Mouse (Mus musculus): ENCODE measurements around the gene Rmi2.
"Not testable (repeated sequence)": the region's sequence is repeated elsewhere in the genome, so short reads cannot be mapped to it uniquely, and the experiment has no call there.

The Rmi2 gene

GRCm38 (mm10) chr16:10834911-10835587 is at the start of gene Rmi2:
Gene Rmi2 (plus strand): TSS chr16:10835059.
- ATAC-seq (ENCODE audit: low TSS enrichment): peak; percentile 97

- peak; percentile 73 for ATAC-seq (ENCODE audit: low TSS enrichment)
Observed at GRCm38 (mm10) chr16:10785371-10786231, 49.3 kb upstream of the Rmi2 start, which contains the start of gene Socs1. Gene Socs1 (minus strand): TSS chr16:10785536.

GRCm38 (mm10) chr16:10786288-10786687 is 48.6 kb upstream of the Rmi2 start:
- ATAC-seq (ENCODE audit: low TSS enrichment): peak; percentile 75

DNA sequence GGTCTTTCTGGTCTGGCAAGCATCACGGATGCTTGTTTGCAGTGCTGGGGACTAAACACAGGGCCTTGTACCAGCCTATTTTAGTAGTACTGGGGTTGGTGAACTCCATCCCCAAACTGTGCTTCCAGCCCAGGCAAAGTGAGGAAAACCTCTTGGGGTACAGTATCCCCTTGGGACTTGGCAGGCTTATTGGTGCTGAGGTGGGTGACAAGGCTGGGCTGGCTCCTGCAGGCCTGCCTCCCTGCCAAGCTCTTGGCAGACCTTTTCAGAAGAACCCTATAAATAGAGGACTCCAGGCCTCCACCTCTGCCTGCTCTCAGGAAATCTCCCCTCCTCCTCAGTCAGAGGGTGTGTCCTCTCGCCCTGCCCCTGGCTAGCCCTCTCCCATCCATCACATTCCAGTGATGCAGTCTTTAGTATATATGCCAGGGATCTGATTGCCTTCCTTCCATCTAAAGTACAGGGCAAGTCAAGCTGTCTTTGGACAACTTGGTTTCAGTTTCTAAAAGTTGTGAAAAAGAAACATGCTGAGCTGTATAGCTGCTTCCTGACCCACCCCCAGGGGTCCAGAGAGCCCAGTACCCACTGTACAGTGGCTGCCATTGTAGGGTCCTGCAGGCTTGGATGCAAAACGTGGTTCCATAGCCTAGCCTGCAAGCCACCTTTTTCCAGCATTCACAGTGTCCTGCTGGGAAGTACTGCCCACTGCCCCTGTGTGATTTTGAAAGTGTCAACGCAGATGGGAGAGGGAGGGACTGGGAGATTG is 47.9 kb upstream of the Rmi2 start:
- ATAC-seq (ENCODE audit: low TSS enrichment): no peak

GRCm38 (mm10) chr16:10787548-10788058 is 47.3 kb upstream of the Rmi2 start:
- ATAC-seq (ENCODE audit: low TSS enrichment): no peak

DNA sequence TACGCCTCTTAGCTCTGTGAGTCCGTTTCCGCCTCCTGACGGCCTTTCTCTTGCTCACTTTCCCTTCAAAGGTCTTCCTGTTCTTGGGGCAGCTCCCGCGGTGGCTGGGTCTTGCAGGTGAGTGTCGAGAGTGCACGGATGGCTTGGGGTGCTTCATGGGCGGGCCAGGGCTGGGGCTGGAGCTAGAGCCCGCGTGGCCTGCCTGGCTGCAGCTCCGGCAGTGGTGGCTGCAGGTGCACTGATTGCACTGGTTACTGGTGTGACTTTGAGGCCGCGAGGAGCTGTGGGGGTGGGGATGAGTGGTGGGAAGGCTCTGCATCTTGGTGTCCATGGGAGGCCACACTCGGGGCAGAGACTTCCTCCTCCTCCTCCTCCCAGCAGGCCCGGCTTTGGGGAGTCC is 46.6 kb upstream of the Rmi2 start, which contains the start of gene Tnp2:
Gene Tnp2 (minus strand): TSS at position 390 of the 400 bp plus-strand sequence.
- no peak for ATAC-seq (ENCODE audit: low TSS enrichment)

- ATAC-seq (ENCODE audit: low TSS enrichment): no peak
Observed at GRCm38 (mm10) chr16:10788866-10789265, 46.0 kb upstream of the Rmi2 start.

DNA sequence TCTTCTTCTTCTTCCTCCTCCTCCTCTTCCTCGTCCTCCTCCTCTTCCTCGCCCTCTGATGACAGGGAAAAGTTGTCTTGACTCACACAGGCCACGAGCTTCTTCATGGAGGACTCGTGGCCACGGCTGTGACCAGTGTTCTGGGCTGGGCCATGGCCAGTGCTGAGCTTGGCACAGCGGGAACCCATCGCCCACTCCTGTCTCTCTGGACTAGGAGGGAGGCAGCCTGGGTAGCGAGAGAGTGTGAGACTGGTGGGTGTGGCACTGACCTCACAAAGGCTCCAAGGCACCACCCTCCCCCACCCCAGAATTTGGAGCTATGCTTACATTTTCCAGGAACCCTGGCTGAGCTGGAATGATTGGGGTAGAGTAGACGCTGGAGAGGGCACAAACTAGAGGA is 44.2 kb upstream of the Rmi2 start, which contains the start of gene Prm3:
Gene Prm3 (minus strand): TSS at position 213 of the 400 bp plus-strand sequence.
- no peak for ATAC-seq (ENCODE audit: low TSS enrichment)

DNA sequence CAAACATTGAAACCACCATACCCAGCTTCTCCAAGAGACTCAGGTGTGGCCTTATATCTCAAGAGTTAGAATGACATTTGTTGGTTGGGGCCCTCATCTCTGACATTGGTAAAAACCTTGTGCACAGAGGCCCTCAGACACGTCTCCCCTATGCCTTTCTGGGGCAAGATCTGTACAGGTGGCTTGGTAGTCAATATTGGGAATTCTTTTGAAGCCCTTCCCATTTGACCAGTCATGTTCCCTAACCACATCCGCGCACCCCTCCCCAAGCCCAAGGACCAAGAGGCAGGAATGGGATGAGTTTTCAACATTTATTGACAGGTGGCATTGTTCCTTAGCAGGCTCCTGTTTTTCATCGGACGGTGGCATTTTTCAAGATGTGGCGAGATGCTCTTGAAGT is 38.8 kb upstream of the Rmi2 start, which contains the start of gene Prm2:
Gene Prm2 (minus strand): TSS at position 101 of the 400 bp plus-strand sequence.
- no peak for ATAC-seq (ENCODE audit: low TSS enrichment)

DNA sequence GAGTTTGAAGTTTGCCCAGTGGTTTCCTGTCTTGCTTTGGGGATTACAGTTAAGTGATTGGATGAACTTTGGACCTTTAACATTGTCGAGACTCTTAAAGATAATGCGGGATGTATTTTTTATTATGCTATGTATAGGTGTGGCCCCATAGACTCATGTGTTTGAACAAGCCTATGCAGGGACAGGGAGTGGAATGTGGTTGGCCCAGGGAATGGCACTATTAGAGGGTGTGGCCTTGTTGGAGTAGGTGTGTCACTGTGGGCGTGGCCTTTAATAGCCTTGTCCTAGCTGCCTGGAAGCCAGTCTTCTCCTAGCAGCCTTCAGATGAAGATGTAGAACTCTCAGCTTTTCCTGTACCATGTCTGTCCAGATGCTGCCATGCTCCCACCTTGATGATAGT is 32.4 kb upstream of the Rmi2 start:
- not testable (repeated sequence) for ATAC-seq (ENCODE audit: low TSS enrichment)

DNA sequence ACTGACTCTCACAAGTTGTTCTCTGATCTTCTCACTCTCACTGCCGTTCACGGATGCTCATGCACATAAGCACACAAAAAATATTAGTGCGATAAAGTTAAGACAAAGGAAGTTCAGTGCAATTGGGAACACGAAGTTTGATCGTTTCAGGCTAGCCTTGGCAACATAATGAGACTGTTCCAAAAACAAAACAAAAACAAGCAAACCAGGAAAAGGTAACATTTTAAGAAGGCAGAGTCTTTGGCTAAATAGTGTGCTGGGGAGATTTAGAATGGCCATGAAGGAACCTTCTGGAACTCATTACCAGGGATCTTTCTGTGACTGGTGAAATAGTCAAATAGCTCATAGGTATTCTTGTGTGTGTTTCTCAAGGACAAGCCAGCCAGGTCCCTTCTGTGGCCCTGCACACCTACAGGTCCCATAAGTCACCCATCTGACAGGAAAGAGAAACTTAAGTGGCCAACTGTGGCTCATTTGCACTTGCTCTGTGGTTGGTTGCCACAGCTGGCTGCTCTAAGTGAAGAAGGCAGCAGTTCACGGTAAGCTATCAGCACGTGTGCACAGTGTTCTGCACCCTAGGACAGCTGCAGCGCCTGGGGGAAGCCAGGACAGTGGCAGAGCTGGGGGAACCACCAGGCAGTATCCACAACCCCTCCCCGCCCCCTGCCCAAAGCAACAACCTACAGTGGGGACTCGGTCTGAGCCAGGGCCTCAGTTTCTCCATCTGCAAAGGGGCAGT is 28.9 kb upstream of the Rmi2 start, which contains the start of gene Prm1:
Gene Prm1 (minus strand): TSS at position 51 of the 739 bp plus-strand sequence.
- ATAC-seq (ENCODE audit: low TSS enrichment): no peak

DNA sequence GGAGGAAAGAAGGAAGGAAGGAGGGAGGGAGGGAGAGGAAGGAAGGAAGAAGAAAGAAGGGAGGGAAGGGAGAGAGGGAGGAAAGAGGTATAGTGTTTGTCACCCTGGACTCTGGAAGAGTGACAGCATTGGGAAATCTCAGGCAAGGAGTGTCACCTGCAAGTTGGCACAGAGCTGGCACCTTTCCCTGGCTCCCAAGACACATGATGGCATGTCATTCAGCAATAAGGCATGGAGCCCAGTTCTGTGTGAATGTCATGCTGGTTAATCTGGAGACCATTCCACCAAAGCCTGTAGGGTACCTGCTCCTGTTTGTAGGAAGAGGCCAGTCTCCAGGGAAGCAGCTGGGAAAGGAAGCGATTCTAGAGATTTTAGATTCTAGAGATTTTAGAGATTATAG is 24.5 kb upstream of the Rmi2 start:
- ATAC-seq (ENCODE audit: low TSS enrichment): no peak

DNA sequence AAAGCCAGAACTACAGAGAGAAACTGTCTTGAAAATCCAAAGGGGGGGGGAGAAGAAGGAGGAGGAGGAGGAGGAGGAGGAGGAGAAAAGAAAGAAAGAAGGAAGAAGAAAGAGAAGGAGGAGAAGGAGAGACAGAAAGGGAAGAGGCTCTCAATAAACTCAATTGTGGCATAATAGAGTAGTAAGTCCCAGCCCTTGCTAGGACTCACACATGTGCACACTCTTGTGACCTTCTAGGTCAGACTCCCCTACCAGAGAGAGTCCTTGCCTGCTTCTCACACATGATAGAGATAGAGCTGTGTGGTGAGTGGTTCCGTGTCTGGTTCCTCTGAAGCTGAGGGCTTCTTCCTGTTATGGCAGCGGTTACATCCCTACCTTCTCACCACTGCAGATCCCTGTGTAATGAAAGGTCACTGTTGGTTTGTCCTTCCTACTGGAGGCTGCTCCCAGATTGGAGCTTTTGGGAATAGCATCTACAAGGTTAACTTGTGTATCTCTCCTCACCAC is 21.9 kb upstream of the Rmi2 start, which contains the start of gene Gm11172:
Gene Gm11172 (plus strand): TSS at position 51 of the 507 bp plus-strand sequence.
- ATAC-seq (ENCODE audit: low TSS enrichment): no peak

GRCm38 (mm10) chr16:10813726-10814125 is 21.1 kb upstream of the Rmi2 start:
- no peak for ATAC-seq (ENCODE audit: low TSS enrichment)

DNA sequence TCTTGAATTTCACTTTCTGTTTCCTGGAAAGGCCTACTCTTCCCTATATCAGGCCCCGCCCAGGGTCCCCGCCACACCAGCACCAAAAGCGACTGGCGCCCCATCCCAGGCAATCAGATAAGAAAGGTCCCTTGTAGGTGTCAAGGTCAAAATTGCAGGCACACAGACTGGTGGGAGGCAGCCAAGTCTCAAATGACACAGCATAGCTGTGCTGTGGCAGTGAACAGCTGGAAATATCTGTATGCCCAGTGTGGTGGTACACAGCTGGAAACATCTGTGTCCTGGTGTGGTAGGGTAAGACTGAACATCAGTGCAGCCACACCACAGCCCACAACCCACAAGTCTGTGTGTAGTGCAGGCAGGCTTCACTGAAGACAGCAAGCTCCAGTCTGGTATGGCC is 20.0 kb upstream of the Rmi2 start:
- ATAC-seq (ENCODE audit: low TSS enrichment): no peak

- no peak for ATAC-seq (ENCODE audit: low TSS enrichment)
Observed at GRCm38 (mm10) chr16:10818579-10819135, 16.2 kb upstream of the Rmi2 start.

DNA sequence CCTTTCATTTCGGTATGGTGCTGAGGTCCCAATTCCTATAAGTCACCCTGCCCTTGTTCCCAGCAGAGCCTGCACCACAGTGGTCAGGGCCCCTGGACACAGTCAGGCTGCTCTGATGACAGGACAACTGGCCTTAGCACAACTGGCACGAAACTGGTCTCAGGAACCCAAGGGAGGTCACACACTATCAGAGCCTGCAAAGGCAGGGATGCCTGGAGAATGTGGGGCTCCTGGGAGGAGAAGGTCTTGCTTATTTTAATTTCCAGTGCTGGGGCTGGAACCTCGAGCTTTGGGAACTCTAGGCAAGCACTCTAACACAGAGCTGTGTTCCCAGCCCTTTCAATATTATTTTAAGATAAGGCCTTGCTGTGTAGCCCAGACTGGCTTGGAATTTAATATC is 14.9 kb upstream of the Rmi2 start:
- no peak for ATAC-seq (ENCODE audit: low TSS enrichment)

DNA sequence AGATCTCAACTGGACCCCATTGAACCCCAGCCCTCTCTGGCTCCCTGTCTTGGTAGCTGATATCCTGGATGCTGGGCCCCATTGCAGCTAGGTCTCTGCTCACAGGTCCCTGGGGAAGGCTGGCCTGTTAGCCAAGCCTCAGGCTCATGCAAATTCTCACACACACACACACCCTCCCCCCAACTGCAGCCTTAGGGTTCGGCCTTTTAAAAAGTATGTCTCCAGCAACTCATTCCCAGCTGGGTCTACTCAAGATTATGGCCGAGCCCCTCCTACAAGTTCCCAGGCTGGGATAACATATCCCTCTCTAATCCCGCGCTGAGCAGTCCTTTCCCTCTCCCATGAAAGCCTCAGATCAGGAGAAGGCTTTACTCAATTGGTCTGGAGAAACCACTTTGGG is 13.5 kb upstream of the Rmi2 start:
- ATAC-seq (ENCODE audit: low TSS enrichment): no peak

DNA sequence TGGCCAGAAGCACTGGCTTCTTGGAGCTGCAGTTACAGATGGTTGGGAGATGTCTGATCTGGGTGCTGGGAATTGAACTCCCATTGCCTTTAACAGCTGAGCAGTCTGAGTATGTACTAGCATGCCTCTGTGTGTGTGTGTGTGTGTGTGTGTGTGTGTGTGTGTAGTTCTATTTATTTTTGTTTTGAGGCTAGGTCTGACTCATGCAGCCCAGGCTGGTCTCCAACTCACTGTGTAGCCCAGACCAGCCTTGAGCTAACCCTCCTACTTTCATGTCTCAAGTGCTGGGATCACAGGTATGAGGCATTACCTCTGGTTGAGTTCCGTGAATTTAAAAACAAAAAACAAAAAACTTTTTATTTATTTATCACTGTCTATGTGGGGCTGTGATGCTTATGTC is 10.3 kb upstream of the Rmi2 start:
- no peak for ATAC-seq (ENCODE audit: low TSS enrichment)

DNA sequence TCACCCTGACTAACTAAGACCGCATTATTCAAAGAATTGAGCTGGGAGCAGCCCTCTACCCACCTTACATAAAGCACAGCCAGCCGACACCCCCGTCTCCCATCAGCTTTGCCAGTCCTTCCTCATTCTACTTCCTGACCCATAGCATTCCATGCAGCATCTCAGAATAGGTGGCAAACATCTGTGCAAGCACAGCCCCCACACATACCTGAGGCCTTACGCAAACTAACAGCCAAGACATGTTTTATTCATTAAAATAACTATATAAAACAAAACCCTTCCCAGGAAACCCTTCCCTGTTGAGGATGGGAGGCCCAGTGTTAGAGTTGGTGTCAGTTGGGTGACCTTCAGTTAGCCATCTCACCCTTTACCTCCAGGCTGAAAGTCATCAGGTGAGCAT is 9.0 kb upstream of the Rmi2 start:
- ATAC-seq (ENCODE audit: low TSS enrichment): no peak
